Mouse (Mus musculus): ENCODE measurements at regions not wholly inside any gene's neighbourhood (a gene's known extent, or its start where the extent isn't known, plus 50 kb on each side); places are given as distances from the start of the nearest gene placed in this dataset.

DNA sequence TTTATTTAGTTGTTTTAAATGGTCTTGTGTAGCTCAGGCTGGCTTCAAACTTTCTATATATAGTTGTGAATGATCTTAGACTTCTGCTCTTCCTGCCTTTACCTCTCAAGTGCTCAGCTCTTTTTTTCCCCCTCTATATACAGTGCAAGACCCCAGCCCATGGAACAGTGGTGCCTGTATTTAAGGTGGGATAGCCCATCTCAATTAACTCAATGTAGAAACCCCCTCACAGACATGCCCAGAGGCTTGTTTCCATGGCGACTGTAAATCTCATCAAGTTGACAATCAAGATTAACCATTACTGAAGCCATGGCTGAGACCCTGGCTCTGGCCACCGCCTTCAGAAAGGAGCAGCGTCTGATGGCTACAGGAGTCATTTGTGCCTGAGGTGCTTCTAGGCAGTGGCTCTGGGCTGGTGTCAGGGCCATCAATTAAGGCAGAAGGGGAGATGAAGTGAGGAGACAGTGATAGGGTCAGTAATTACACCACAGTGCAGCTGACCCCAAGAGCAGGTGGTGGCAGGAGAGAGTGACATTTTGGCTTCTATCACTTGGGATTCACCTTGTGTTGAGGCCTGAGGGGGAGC lies 161.4 kb upstream of the Cxcr4 start:
- 57% methylated on average over 3 of the region's 3 CpGs for WGBS
- ATAC-seq (ENCODE audit: insufficient number of reproducible peaks, insufficient read depth, low FRiP score, low TSS enrichment), result no peak
- Histone ChIP-seq H3K4me3 (no peak overlapping the region), H3K9me3 (no peaks in the 10 kb centered on the region), H3K4me1 (no peaks in the 10 kb centered on the region), H3K36me3 (no peaks in the 10 kb centered on the region), H3K4me2 (replicated peaks) (no peak overlapping the region), H3K9ac (no peak overlapping the region), H3K27me3 (no peaks in the 10 kb centered on the region), H3K27ac (no peak overlapping the region)

DNA sequence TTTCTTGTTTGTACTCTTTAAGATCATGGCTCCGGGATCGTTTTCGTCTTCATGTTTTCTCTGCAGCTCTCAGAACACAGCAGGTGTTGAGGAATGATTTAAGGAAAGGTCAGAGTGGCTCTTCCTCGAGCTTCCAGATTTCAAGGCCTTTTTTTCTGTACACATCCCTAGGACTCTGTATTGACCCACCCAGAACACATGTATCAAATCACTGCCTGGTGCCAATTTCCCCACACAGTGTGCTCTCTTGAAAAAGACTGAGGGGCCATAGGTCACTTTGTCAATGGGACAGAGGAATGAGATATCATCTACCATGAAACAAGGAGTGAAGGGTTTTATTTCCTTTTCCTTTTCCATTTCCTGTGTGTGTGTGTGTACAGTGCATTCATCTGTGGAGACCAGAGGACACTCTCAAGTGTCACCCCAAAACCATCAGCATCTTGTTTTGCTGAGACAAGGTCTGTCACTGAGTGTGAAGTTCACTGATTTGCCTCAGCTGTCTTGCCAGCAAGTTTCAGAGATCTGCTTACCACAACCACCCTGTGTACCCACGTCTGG lies 157.4 kb upstream of the Cxcr4 start:
- Histone ChIP-seq H3K4me2 (replicated peaks) (no peak overlapping the region), H3K9me3 (no peaks in the 10 kb centered on the region), H3K9ac (no peak overlapping the region), H3K27me3 (no peaks in the 10 kb centered on the region), H3K27ac (no peak overlapping the region), H3K4me3 (no peak overlapping the region), H3K36me3 (no peaks in the 10 kb centered on the region), H3K4me1 (no peaks in the 10 kb centered on the region)
- 62% methylated on average over 5 of the region's 5 CpGs for WGBS
- ATAC-seq (ENCODE audit: insufficient number of reproducible peaks, insufficient read depth, low FRiP score, low TSS enrichment), result no peak

DNA sequence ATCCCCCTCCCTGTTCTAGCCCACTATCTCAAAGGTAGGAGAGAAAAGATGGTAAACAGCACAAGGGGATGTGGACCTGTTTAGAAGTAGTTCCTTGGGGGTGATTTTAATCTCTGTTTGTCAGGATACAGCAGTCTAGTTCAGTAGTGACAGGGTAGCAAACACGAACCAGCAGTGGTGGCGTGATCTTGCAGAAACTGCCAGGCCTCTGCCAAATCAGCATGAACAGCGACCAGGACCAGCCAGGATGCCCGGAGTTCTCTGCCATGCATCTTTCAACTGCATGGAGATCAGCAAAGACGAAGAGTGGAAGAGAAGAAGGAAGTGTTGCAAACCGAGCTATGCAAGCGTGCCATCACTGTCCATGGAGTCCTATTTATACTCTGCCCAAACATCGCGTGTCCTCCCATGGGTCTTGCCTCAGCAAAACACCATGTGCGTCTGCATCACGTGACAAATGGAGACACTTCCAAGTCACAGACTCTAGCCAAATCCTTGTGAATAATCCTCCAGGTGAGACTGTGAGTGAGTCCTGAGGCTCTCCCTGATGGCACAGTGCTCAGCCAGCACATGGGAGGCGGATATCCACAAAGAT lies 155.2 kb upstream of the Cxcr4 start:
- H3K36me3 ChIP-seq, result no peaks in the 10 kb centered on the region
- no peaks in the 10 kb centered on the region for H3K4me1 ChIP-seq
- H3K4me2 ChIP-seq (replicated peaks), result no peak overlapping the region
- H3K27me3 ChIP-seq, result no peaks in the 10 kb centered on the region
- ATAC-seq (ENCODE audit: insufficient number of reproducible peaks, insufficient read depth, low FRiP score, low TSS enrichment), result no peak
- no peaks in the 10 kb centered on the region for H3K9me3 ChIP-seq
- 92% methylated on average over 12 of the region's 12 CpGs for WGBS
- no peak overlapping the region for H3K4me3 ChIP-seq
- no peak overlapping the region for H3K9ac ChIP-seq
- H3K27ac ChIP-seq, result no peak overlapping the region

DNA sequence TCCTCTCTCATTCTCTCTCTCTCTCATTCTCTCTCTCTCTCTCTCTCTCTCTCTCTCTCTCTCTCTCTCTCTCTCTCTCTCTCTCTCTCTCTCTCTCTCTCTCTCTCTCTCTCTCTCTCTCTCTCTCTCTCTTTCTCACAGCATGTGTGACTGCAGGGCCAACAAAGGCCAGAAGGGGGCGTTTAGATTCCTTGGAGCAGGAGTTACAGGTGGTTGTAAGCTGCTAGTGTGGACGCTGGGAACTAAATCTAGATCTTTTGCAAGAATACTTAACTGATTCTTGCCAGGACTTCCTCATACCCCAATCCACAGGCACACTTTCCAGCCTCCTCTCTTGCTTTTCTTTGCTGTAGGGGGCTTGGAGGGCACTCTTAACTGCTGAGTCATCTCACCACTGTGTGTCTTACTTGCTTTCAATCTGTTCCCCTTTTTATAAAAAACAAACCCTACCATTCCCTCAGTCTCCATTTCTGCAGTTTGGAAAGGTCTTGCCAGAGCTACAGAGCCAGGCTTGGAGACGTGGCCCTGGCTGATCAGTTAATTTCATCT lies 154.4 kb upstream of the Cxcr4 start:
- Histone ChIP-seq H3K27me3 (no peaks in the 10 kb centered on the region), H3K9ac (no peak overlapping the region), H3K4me2 (replicated peaks) (no peak overlapping the region), H3K36me3 (no peaks in the 10 kb centered on the region), H3K27ac (no peak overlapping the region), H3K4me3 (no peak overlapping the region), H3K9me3 (no peaks in the 10 kb centered on the region), H3K4me1 (no peaks in the 10 kb centered on the region)
- no peak for ATAC-seq (ENCODE audit: insufficient number of reproducible peaks, insufficient read depth, low FRiP score, low TSS enrichment)
- WGBS, result 66% methylated on average over 3 of the region's 3 CpGs

DNA sequence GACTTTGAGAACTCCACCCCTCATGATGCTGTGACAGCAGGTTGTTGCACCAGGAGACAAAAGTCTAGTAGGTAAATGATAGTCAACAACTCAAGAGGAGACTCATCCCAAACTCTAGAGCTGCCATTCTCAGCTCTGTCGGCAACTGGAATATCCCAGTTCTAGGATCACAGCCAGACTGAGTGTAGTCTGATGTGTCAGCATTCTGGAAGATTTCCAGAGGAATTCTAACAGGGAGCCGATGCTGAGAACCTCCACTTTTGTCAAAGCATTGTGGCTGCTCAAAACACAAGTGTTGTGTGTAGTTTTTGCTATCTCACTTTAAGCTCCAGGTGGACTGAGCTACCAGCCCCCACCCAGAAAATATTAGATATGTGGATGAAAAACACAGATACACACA lies 148.5 kb upstream of the Cxcr4 start:
- Histone ChIP-seq H3K27me3 (no peaks in the 10 kb centered on the region), H3K4me1 (no peaks in the 10 kb centered on the region)
- 81% methylated on average over 2 of the region's 2 CpGs for WGBS

DNA sequence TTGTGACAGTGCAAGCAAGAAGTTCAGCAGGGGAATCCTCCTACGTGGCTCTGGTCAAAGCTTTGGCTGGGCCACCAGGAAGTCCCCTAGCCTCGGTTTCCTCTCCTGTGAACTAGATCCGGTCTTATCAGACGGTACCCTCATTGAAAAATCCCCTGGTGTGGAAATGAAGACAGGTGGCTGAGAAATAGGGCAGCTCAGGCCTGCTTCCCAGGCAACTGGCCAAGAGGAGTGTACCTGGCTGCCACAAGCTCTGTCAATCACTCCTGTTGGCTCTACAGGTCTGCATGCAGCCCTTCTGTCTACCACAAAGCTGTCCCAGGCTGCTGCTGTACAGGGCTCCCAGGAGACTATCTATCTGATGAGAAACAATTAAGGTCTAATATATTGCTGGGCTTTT lies 146.1 kb upstream of the Cxcr4 start:
- Histone ChIP-seq H3K4me1 (no peaks in the 10 kb centered on the region), H3K4me2 (replicated peaks) (no peak overlapping the region), H3K27ac (no peak overlapping the region), H3K9me3 (no peaks in the 10 kb centered on the region), H3K9ac (no peak overlapping the region), H3K36me3 (no peaks in the 10 kb centered on the region), H3K27me3 (no peaks in the 10 kb centered on the region), H3K4me3 (no peak overlapping the region)
- ATAC-seq (ENCODE audit: insufficient number of reproducible peaks, insufficient read depth, low FRiP score, low TSS enrichment), result no peak
- 86% methylated on average over 4 of the region's 4 CpGs for WGBS

More for the DNA sequence above, 148.5 kb upstream of the Cxcr4 start:
- Histone ChIP-seq H3K36me3 (no peaks in the 10 kb centered on the region), H3K9me3 (no peaks in the 10 kb centered on the region), H3K4me2 (replicated peaks) (no peak overlapping the region), H3K27ac (no peak overlapping the region), H3K9ac (no peak overlapping the region), H3K4me3 (no peak overlapping the region)
- ATAC-seq (ENCODE audit: insufficient number of reproducible peaks, insufficient read depth, low FRiP score, low TSS enrichment), result no peak

DNA sequence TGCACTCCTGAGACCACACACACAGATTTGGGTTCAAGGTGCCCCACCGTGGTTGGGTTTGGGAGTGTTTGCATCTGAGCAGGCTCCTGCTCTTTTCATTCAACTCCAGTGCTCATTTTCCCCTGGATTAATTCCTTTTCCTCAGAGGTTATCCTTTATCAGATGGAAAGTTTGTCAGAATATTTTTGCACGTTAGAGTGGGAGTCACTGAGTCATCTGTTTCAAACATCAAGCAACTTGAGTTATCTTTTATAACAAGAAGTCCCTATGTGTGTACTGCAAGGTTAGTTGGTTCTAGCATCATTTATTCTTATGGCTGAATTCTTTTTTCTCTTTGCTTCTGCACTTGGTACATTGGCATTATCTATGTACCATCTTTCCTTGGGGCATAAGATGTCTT lies 142.8 kb upstream of the Cxcr4 start:
- Histone ChIP-seq H3K4me3 (no peak overlapping the region), H3K27ac (no peak overlapping the region), H3K4me2 (replicated peaks) (no peak overlapping the region), H3K9ac (no peak overlapping the region), H3K27me3 (no peaks in the 10 kb centered on the region), H3K36me3 (no peaks in the 10 kb centered on the region), H3K4me1 (no peaks in the 10 kb centered on the region), H3K9me3 (no peaks in the 10 kb centered on the region)
- no peak for ATAC-seq (ENCODE audit: insufficient number of reproducible peaks, insufficient read depth, low FRiP score, low TSS enrichment)
- 83% methylated on average over 2 of the region's 2 CpGs for WGBS

DNA sequence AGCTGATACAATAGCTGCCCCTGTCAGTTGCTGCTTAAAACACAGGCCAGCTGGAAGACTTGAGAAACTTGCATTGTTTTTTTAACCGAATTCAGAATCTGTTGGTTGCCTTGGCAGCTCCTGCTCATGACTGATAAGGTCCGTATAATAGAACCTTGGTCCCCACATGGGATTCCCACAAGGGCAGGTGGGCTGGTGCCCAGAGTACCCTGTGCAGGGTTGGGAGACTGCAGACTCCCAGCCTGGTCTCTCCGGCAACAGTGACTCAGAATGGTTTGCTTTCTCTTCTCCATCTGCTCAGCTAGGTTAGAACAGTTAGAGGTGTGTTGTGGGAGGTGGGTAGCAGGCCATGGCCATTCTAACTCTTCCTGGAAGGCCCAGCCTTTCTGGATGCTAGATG lies 139.4 kb upstream of the Cxcr4 start:
- H3K9ac ChIP-seq, result no peak overlapping the region
- no peak overlapping the region for H3K27ac ChIP-seq
- no peaks in the 10 kb centered on the region for H3K4me1 ChIP-seq
- H3K9me3 ChIP-seq, result no peaks in the 10 kb centered on the region
- 85% methylated on average over 3 of the region's 3 CpGs for WGBS
- no peak overlapping the region for H3K4me3 ChIP-seq
- no peaks in the 10 kb centered on the region for H3K36me3 ChIP-seq
- no peak overlapping the region for H3K4me2 ChIP-seq (replicated peaks)
- H3K27me3 ChIP-seq, result no peaks in the 10 kb centered on the region
- ATAC-seq (ENCODE audit: insufficient number of reproducible peaks, insufficient read depth, low FRiP score, low TSS enrichment), result no peak

DNA sequence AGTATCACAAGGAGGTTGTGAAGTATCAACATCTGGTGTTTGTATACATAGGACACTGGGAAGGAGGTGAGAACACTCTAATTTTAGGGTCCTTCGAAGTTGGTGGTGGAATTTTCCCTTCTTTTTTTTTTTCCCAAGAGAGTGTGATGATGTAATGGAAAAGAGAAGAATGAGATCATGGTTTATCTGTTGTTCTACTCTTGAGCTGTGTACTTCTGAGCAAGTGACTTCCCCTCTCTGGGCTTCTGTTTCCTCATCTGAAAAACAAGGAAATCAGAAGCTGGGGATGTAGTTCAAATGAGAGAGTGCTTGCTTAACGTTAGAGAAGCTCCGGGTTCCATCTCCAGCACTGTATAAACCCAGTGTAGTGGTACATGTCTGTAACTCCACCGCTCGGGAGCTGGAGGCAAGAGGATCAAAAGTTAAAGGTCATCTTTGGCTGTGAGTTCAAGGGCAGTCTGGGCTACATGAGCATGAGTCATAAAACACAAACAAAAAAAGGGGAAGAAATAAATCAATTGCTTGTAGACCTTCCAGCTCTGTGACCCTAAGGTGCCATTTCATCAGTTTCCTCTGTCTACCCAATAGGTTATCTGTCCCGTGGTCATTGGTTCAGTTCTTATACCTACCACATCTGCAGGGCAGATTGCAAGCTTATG lies 132.5 kb upstream of the Cxcr4 start:
- Histone ChIP-seq H3K4me2 (replicated peaks) (no peak overlapping the region), H3K4me1 (no peaks in the 10 kb centered on the region), H3K36me3 (no peaks in the 10 kb centered on the region), H3K9me3 (no peaks in the 10 kb centered on the region), H3K9ac (no peak overlapping the region), H3K4me3 (no peak overlapping the region), H3K27me3 (no peaks in the 10 kb centered on the region), H3K27ac (no peak overlapping the region)
- no peak for ATAC-seq (ENCODE audit: insufficient number of reproducible peaks, insufficient read depth, low FRiP score, low TSS enrichment)
- WGBS, result 79% methylated on average over 6 of the region's 6 CpGs

DNA sequence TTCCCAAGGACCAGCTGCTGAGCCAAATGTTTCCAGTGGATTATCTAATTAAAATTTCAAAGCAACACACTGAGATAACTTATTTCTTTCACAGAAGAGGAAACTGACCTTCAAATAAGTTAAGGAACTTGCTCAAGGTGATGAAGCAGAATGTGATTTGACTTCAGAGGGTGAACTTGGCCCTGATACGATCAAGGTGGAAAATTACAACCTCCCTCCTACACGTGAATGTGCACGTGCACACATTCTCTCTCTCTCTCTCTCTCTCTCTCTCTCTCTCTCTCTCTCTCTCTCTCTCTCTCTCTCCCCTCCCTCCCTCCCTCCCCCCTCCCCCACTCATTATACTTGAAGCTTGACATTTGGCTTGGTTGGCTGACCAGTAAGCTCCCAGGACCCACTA lies 131.8 kb upstream of the Cxcr4 start:
- Histone ChIP-seq H3K4me2 (replicated peaks) (no peak overlapping the region), H3K9ac (no peak overlapping the region), H3K4me3 (no peak overlapping the region), H3K36me3 (no peaks in the 10 kb centered on the region), H3K9me3 (no peaks in the 10 kb centered on the region), H3K4me1 (no peaks in the 10 kb centered on the region), H3K27ac (no peak overlapping the region), H3K27me3 (no peaks in the 10 kb centered on the region)
- ATAC-seq (ENCODE audit: insufficient number of reproducible peaks, insufficient read depth, low FRiP score, low TSS enrichment), result no peak
- 47% methylated on average over 3 of the region's 3 CpGs for WGBS

DNA sequence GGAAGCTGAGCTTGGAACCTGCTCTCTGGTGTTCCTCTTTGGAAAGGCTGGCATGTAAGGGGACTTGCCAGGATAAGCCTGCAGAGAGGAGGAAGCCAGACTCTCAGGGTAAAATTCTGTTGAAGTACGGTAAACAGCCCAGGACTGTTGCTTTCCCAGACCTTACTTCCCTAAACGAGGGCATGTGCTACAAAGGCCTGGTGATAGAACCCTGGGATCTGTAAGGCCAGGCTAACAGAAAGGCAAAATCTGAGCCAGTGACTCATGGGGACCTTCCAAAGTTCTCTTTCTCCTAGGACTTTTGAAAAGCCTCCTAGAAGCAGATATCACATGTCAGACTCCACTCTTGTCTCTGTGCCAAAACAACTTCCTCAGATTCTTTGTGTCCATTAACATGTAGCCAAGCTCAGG lies 130.0 kb upstream of the Cxcr4 start:
- Histone ChIP-seq H3K27me3 (no peaks in the 10 kb centered on the region), H3K4me1 (no peaks in the 10 kb centered on the region), H3K4me2 (replicated peaks) (no peak overlapping the region), H3K27ac (no peak overlapping the region), H3K4me3 (no peak overlapping the region), H3K36me3 (no peaks in the 10 kb centered on the region), H3K9me3 (no peaks in the 10 kb centered on the region), H3K9ac (no peak overlapping the region)
- ATAC-seq (ENCODE audit: insufficient number of reproducible peaks, insufficient read depth, low FRiP score, low TSS enrichment), result no peak
- 75% methylated on average over 2 of the region's 2 CpGs for WGBS

DNA sequence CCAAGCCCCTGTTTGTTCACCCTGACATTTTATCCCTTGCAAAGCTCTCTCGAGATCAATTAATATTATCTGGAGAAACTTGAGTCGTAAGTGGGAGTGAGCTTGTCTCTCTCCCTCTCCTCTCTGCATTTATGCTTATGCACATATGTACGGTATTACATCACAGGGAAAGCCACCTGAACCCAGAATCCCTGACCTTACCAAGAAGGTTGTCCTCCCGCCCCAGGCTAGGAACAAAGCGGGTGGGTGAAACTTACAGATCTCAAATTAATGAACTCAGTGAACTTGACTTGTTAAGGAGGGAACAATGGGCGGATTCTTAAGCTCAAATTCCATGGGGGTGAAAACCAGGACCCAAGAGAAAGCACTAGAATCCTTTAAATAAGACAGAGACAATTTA lies 122.8 kb upstream of the Cxcr4 start:
- H3K36me3 ChIP-seq, result no peaks in the 10 kb centered on the region
- peaks cover 4% of the 10 kb centered on the region; the same call in 1 of the 2 replicates for H3K4me1 ChIP-seq
- ATAC-seq (ENCODE audit: insufficient number of reproducible peaks, insufficient read depth, low FRiP score, low TSS enrichment), result no peak
- H3K27me3 ChIP-seq, result no peaks in the 10 kb centered on the region
- H3K27ac ChIP-seq, result no peak overlapping the region
- WGBS, result 42% methylated on average over 6 of the region's 6 CpGs
- no peaks in the 10 kb centered on the region for H3K9me3 ChIP-seq
- no peak overlapping the region for H3K4me2 ChIP-seq (replicated peaks)
- H3K4me3 ChIP-seq, result no peak overlapping the region
- H3K9ac ChIP-seq, result no peak overlapping the region

All from embryonic facial prominence, embryonic 12.5 days (tissue).